Mouse (Mus musculus) thymus, postnatal 36 days (tissue): Measurements from ENCODE around the gene Wdsub1.

Experiments
- DNase-seq, 2 experiments: peaks; one replicate each; pipeline ENCODE4 v3.0.0; 2022; ENCODE audit warnings: mixed read lengths in 2 of 2

Gene Wdsub1

GRCm38 (mm10) chr2:59802722-59803387, 79.5 kb downstream of the Wdsub1 start:
- DNase-seq: no peak
